Mouse (Mus musculus) myocyte (in vitro differentiated cells): ENCODE measurements around the gene Fgf11.

Experiments
- CEBPB ChIP-seq: IDR thresholded peaks from 2 replicates; pipeline ENCODE4 v1.6.1; 2011; ENCODE audit warnings: mild to moderate bottlenecking, moderate library complexity; ENCODE audit not compliant: poor library complexity, insufficient read depth, severe bottlenecking
- MAX ChIP-seq: IDR thresholded peaks from one replicate; pipeline ENCODE4 v1.6.1; 2011; ENCODE audit warnings: low read depth, mild to moderate bottlenecking, control low read depth
- MYOG ChIP-seq, 3 experiments: IDR thresholded peaks; one replicate each; pipeline ENCODE4 v1.6.1; 2011; ENCODE audit warnings: control low read depth in 2 of 3, low read depth in 2 of 3, mild to moderate bottlenecking in 2 of 3; ENCODE audit not compliant: insufficient read length in 2 of 3, control insufficient read depth in 1 of 3, insufficient read depth in 1 of 3
- POLR2A ChIP-seq: IDR thresholded peaks from one replicate; pipeline ENCODE4 v1.6.1; 2011; ENCODE audit warnings: low read depth, mild to moderate bottlenecking, control low read depth, moderate library complexity; ENCODE audit not compliant: insufficient read length
- POLR2AphosphoS2 ChIP-seq: IDR thresholded peaks from one replicate; pipeline ENCODE4 v1.6.1; 2011; ENCODE audit warnings: low read depth, control low read depth; ENCODE audit not compliant: insufficient read length
- SRF ChIP-seq: IDR thresholded peaks from one replicate; pipeline ENCODE4 v1.6.1; 2011; ENCODE audit warnings: low read depth; ENCODE audit not compliant: control insufficient read depth, insufficient read length
- TCF3 ChIP-seq: IDR thresholded peaks from one replicate; pipeline ENCODE4 v1.6.1; 2011; ENCODE audit warnings: low read depth, control low read depth; ENCODE audit not compliant: insufficient read length

- peak; percentile 100 for TF ChIP-seq POLR2AphosphoS2
- TF ChIP-seq SRF, result no peak
- peak; percentile 98 for TF ChIP-seq POLR2A
- TF ChIP-seq MYOG (IDR thresholded peaks at IDR 0.05; ENCODE audit: control insufficient read depth in 1 of 3, insufficient read depth in 1 of 3, insufficient read length in 2 of 3, low read depth in 2 of 3), result peak in 1 of 3 experiments; percentile 25
- TF ChIP-seq MAX, result peak; percentile 52
- no peak for TF ChIP-seq CEBPB
- TF ChIP-seq TCF3, result peak; percentile 24
These were observed 43.1 kb downstream of the Fgf11 start, which contains the start of gene Polr2a for GRCm38 (mm10) chr11:69758478-69758970.
